Mouse (Mus musculus): Measurements from ENCODE around the gene Dnase2a. TPM values are rescaled to one million over a fixed set of nuclear protein-coding genes. Genes with fewer than 3 reads are reported as not detected.

Gene Dnase2a
- total and polyA plus RNA-seq, 3 experiments = 53.7 to 83.4 TPM; not detected in 1

GRCm38 (mm10) chr8:84895963-84896362, 12.4 kb upstream of the Dnase2a start:
- peak overlapping the region in 1 of 2 experiments; percentile 25; a peak in 1 of 4 replicates for H3K4me3 ChIP-seq (ENCODE audit: control insufficient read depth in 1 of 2, insufficient read depth in 1 of 2, low read depth in 2 of 2, low read length in 2 of 2)
- no peak for TF ChIP-seq CHD2 (IDR thresholded peaks at IDR 0.05; ENCODE audit: low read length)
- TF ChIP-seq NELFE (IDR thresholded peaks at IDR 0.05; ENCODE audit: low read depth, low read length) = no peak
- no peak for TF ChIP-seq JUND (IDR thresholded peaks at IDR 0.05; ENCODE audit: low read depth, low read length)
- no peak for TF ChIP-seq TCF12 (IDR thresholded peaks at IDR 0.05; ENCODE audit: low read depth, low read length)
- TF ChIP-seq ZKSCAN1 (IDR thresholded peaks at IDR 0.05; ENCODE audit: low read depth, low read length) = no peak
- 0 out of 2 replicates have a peak, but pooled peaks have one; percentile 16 for TF ChIP-seq SIN3A (IDR thresholded peaks at IDR 0.05; ENCODE audit: low read length)
- no peak; the same call in 1 of the 2 replicates for TF ChIP-seq MAX (IDR thresholded peaks at IDR 0.05; ENCODE audit: low read length)
- peak in 1 of 2 experiments; percentile 14; a peak in 2 of 4 replicates for TF ChIP-seq EP300 (IDR thresholded peaks at IDR 0.05; ENCODE audit: low read depth in 1 of 2, low read length in 2 of 2)
- no peak for TF ChIP-seq ZMIZ1 (IDR thresholded peaks at IDR 0.05; ENCODE audit: low read depth, low read length)
- TF ChIP-seq ZNF384 (IDR thresholded peaks at IDR 0.05; ENCODE audit: low read depth, low read length) = no peak
- no peak; the same call in 1 of the 2 replicates for TF ChIP-seq MXI1 (IDR thresholded peaks at IDR 0.05; ENCODE audit: low read depth, low read length)
- no peak for TF ChIP-seq MYC (IDR thresholded peaks at IDR 0.05; ENCODE audit: low read depth, low read length)
- TF ChIP-seq RCOR1 (IDR thresholded peaks at IDR 0.05; ENCODE audit: low read depth, low read length) = no peak
- no peak for TF ChIP-seq KAT2A (conservative IDR thresholded peaks at IDR 0.05; ENCODE audit: low read depth, low read length)
- TF ChIP-seq TAL1 (IDR thresholded peaks at IDR 0.05; ENCODE audit: low read length) = no peak
- TF ChIP-seq MAFK (IDR thresholded peaks at IDR 0.05; ENCODE audit: borderline replicate concordance, low read depth, low read length) = no peak
- TF ChIP-seq CTCF (IDR thresholded peaks at IDR 0.05 in 2 of 3, conservative IDR thresholded peaks at IDR 0.05 in 1 of 3; ENCODE audit: control insufficient read depth in 1 of 3, insufficient read depth in 1 of 3, low read depth in 2 of 3, low read length in 3 of 3, poor library complexity in 1 of 3, severe bottlenecking in 1 of 3) = no peak
- TF ChIP-seq ETS1 (IDR thresholded peaks at IDR 0.05; ENCODE audit: low read depth, low read length) = peak; percentile 46; the same call in 1 of the 2 replicates
- H3K27ac ChIP-seq (ENCODE audit: control insufficient read depth, low read depth, low read length) = peak overlapping the region; percentile 21
- peaks cover 0 to 25% of the 10 kb centered on the region in 2 experiments; a peak in 2 of 4 replicates for H3K36me3 ChIP-seq (ENCODE audit: control insufficient read depth in 1 of 2, insufficient read depth in 2 of 2, low read length in 2 of 2)
- no peaks in the 10 kb centered on the region for H3K27me3 ChIP-seq (ENCODE audit: control insufficient read depth in 1 of 2, insufficient read depth in 2 of 2, low read length in 2 of 2)
- peaks cover 21 to 39% of the 10 kb centered on the region in 2 experiments for H3K4me1 ChIP-seq (ENCODE audit: control insufficient read depth in 1 of 2, insufficient read depth in 2 of 2, low read length in 2 of 2)
- peak; percentile 73 for DNase-seq (ENCODE audit: low read depth, low spot score)
- no peaks in the 10 kb centered on the region for H3K9me3 ChIP-seq (replicated peaks; ENCODE audit: insufficient read depth, low read length)
- H3K79me2 ChIP-seq (ENCODE audit: control insufficient read depth, insufficient read depth, low read length, poor library complexity) = peaks cover 4% of the 10 kb centered on the region; the same call in 1 of the 2 replicates
- no peak overlapping the region for H3K9ac ChIP-seq (ENCODE audit: control insufficient read depth, low read depth, low read length, poor library complexity, severe bottlenecking)

DNA sequence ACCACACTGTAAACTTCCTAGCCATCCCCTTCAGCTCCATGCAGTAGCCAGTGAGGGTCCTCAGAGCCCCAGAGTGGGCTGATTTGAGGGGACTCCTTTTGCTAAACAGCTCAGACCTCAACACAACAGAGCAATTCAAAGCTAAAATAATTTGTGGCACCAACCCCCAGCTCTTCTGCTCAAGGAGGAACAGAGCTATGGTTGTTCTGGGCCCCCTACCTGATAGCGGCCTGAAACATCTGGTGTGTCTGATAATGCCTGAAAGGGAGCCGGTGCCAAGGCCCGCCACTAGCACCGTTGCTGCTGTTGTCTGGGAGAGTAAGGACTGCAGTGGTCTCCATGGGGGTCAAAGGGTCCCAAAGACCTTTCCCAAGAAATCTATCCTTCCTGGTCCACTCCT, 7.3 kb upstream of the Dnase2a start:
- DNase-seq (ENCODE audit: low read depth, low spot score) = peak; percentile 94
- no peaks in the 10 kb centered on the region for H3K9me3 ChIP-seq (replicated peaks; ENCODE audit: insufficient read depth, low read length)
- peaks cover 9 to 23% of the 10 kb centered on the region in 2 experiments; a peak in 3 of 4 replicates for H3K36me3 ChIP-seq (ENCODE audit: control insufficient read depth in 1 of 2, insufficient read depth in 2 of 2, low read length in 2 of 2)
- H3K27me3 ChIP-seq (ENCODE audit: control insufficient read depth in 1 of 2, insufficient read depth in 2 of 2, low read length in 2 of 2) = no peaks in the 10 kb centered on the region
- peak overlapping the region; percentile 71 for H3K9ac ChIP-seq (ENCODE audit: control insufficient read depth, low read depth, low read length, poor library complexity, severe bottlenecking)
- H3K27ac ChIP-seq (ENCODE audit: control insufficient read depth, low read depth, low read length) = peak overlapping the region; percentile 97
- peaks cover 27% of the 10 kb centered on the region for H3K79me2 ChIP-seq (ENCODE audit: control insufficient read depth, insufficient read depth, low read length, poor library complexity)
- peak overlapping the region; percentile 27 to 48 for H3K4me3 ChIP-seq (ENCODE audit: control insufficient read depth in 1 of 2, insufficient read depth in 1 of 2, low read depth in 2 of 2, low read length in 2 of 2)
- peaks cover 11 to 34% of the 10 kb centered on the region in 2 experiments for H3K4me1 ChIP-seq (ENCODE audit: control insufficient read depth in 1 of 2, insufficient read depth in 2 of 2, low read length in 2 of 2)
- peak; percentile 94 for TF ChIP-seq MAZ (IDR thresholded peaks at IDR 0.05; ENCODE audit: low read depth, low read length)
- no peak; the same call in 1 of the 2 replicates for TF ChIP-seq MXI1 (IDR thresholded peaks at IDR 0.05; ENCODE audit: low read depth, low read length)
- peak; percentile 65 for TF ChIP-seq NELFE (IDR thresholded peaks at IDR 0.05; ENCODE audit: low read depth, low read length)
- TF ChIP-seq EP300 (IDR thresholded peaks at IDR 0.05; ENCODE audit: low read depth in 1 of 2, low read length in 2 of 2) = peak; percentile 97 to 99
- no peak for TF ChIP-seq NRF1 (IDR thresholded peaks at IDR 0.05; ENCODE audit: insufficient read depth, low read depth, low read length, poor library complexity, severe bottlenecking)
- TF ChIP-seq MYC (IDR thresholded peaks at IDR 0.05; ENCODE audit: low read depth, low read length) = no peak; the same call in 1 of the 2 replicates
- peak; percentile 53; the same call in 1 of the 2 replicates for TF ChIP-seq ELF1 (IDR thresholded peaks at IDR 0.05; ENCODE audit: low read depth, low read length)
- no peak for TF ChIP-seq ZKSCAN1 (IDR thresholded peaks at IDR 0.05; ENCODE audit: low read depth, low read length)
- peak; percentile 86 for TF ChIP-seq MYB (IDR thresholded peaks at IDR 0.05; ENCODE audit: low read depth, low read length)
- no peak for TF ChIP-seq MEF2A (IDR thresholded peaks at IDR 0.05; ENCODE audit: extremely low read depth, insufficient replicate concordance, low read depth, low read length, poor library complexity, severe bottlenecking)
- 0 out of 2 replicates have a peak, but pooled peaks have one; percentile 2 for TF ChIP-seq SMC3 (IDR thresholded peaks at IDR 0.05; ENCODE audit: low read depth, low read length)
- peak; percentile 98 for TF ChIP-seq TAL1 (IDR thresholded peaks at IDR 0.05; ENCODE audit: low read length)
- 0 out of 2 replicates have a peak, but pooled peaks have one; percentile 26 for TF ChIP-seq UBTF (IDR thresholded peaks at IDR 0.05; ENCODE audit: borderline replicate concordance, insufficient read depth, low read depth, low read length)
- TF ChIP-seq RAD21 (IDR thresholded peaks at IDR 0.05; ENCODE audit: low read depth, low read length) = no peak
- TF ChIP-seq KAT2A (conservative IDR thresholded peaks at IDR 0.05; ENCODE audit: low read depth, low read length) = no peak
- peak in 1 of 2 experiments; percentile 53; a peak in 1 of 4 replicates for TF ChIP-seq POLR2A (IDR thresholded peaks at IDR 0.05; ENCODE audit: control insufficient read depth in 1 of 2, insufficient read depth in 1 of 2, low read depth in 1 of 2, low read length in 2 of 2, poor library complexity in 1 of 2)
- TF ChIP-seq E2F4 (IDR thresholded peaks at IDR 0.05; ENCODE audit: borderline replicate concordance, low read depth, low read length) = peak; percentile 61; the same call in 1 of the 2 replicates
- TF ChIP-seq ZC3H11A (IDR thresholded peaks at IDR 0.05; ENCODE audit: low read depth, low read length) = no peak
- TF ChIP-seq GATA1 (IDR thresholded peaks at IDR 0.05; ENCODE audit: low read depth, low read length) = peak; percentile 96
